Mouse (Mus musculus) stomach, postnatal 0 days (tissue): ENCODE data around the gene Zfp61. TPM values are rescaled to one million over a fixed set of nuclear protein-coding genes. Genes with fewer than 3 reads are reported as not detected.
A peak's percentile ranks its signal among the peaks of the same experiment; 100 is the strongest.

Source experiments
- ATAC-seq: fragments of 200-750 bp; cut with Nextera tagmentation; 2 replicates; pipeline ENCODE4 v1.8.0; 2017; ENCODE audit not compliant: low FRiP score, low TSS enrichment
- DNase-seq: peaks from one replicate; pipeline ENCODE4 v3.0.0-alpha.2; 2016; ENCODE audit warnings: low spot score
- H3K27ac ChIP-seq: fragments of 300-500 bp; sonication (generic); replicated peaks from 2 replicates; pipeline ENCODE4 v1.5.1; 2014; ENCODE audit warnings: mild to moderate bottlenecking, control low read depth
- H3K27me3 ChIP-seq: fragments of 300-500 bp; sonication (generic); 2 replicates; pipeline ENCODE4 v1.6.1; 2014; ENCODE audit warnings: low read length; ENCODE audit not compliant: control insufficient read depth, insufficient read depth
- H3K36me3 ChIP-seq: fragments of 300-500 bp; sonication (generic); 2 replicates; pipeline ENCODE4 v1.6.1; 2014; ENCODE audit warnings: low read length, mixed read lengths; ENCODE audit not compliant: control insufficient read depth, insufficient read depth
- H3K4me1 ChIP-seq: fragments of 300-500 bp; sonication (generic); replicated peaks from 2 replicates; pipeline ENCODE4 v1.6.1; 2014; ENCODE audit warnings: antibody characterized with exemption; ENCODE audit not compliant: control insufficient read depth, insufficient read depth
- H3K4me2 ChIP-seq: fragments of 300-500 bp; sonication (generic); replicated peaks from 2 replicates; pipeline ENCODE4 v1.6.1; 2014; ENCODE audit warnings: low read depth, mild to moderate bottlenecking, control low read depth, moderate library complexity
- H3K4me3 ChIP-seq: fragments of 300-500 bp; sonication (generic); 2 replicates; pipeline ENCODE4 v1.5.1; 2014; ENCODE audit warnings: low read depth, low read length, control low read depth
- H3K9ac ChIP-seq: fragments of 300-500 bp; sonication (generic); 2 replicates; pipeline ENCODE4 v1.6.1; 2014; ENCODE audit warnings: mild to moderate bottlenecking, low read length, control low read depth, mixed read lengths
- H3K9me3 ChIP-seq: fragments of 300-500 bp; sonication (generic); 2 replicates; pipeline ENCODE4 v1.6.1; 2016; ENCODE audit warnings: low read length; ENCODE audit not compliant: control insufficient read depth
- CTCF ChIP-seq: IDR thresholded peaks from 2 replicates; pipeline ENCODE4 v1.5.1; 2016; ENCODE audit warnings: antibody characterized with exemption, low read depth, mild to moderate bottlenecking, moderate library complexity
- EP300 ChIP-seq: optimal IDR thresholded peaks from 2 replicates; pipeline ENCODE3; 2016; ENCODE audit warnings: antibody characterized with exemption
- WGBS: fragments of 180-500 bp; shearing (Covaris S2); extraction: QIAGEN DNeasy Blood & Tissue Kit; methylation state at CpG from one replicate; pipeline ENCODE4 v1.1.7; 2014; 5-methylcytosine and 5-hydroxymethylcytosine counted together
- microRNA-seq: library from miRNA; unstranded; fragments of <30 nt; microRNA quantifications from one replicate; pipeline ENCODE4, GENCODE M21; 2016
- polyA plus RNA-seq: library from polyadenylated mRNA; unstranded; fragments of >200 nt; fragmentation: Nextera tagmentation; extraction: Ambion mirVana; gene quantifications from 2 replicates; pipeline ENCODE4 v1.2.1, GENCODE M21; 2015

Gene Zfp61
- polyA plus RNA-seq, 1 experiment from 2014 or later: 13.8 TPM

DNA sequence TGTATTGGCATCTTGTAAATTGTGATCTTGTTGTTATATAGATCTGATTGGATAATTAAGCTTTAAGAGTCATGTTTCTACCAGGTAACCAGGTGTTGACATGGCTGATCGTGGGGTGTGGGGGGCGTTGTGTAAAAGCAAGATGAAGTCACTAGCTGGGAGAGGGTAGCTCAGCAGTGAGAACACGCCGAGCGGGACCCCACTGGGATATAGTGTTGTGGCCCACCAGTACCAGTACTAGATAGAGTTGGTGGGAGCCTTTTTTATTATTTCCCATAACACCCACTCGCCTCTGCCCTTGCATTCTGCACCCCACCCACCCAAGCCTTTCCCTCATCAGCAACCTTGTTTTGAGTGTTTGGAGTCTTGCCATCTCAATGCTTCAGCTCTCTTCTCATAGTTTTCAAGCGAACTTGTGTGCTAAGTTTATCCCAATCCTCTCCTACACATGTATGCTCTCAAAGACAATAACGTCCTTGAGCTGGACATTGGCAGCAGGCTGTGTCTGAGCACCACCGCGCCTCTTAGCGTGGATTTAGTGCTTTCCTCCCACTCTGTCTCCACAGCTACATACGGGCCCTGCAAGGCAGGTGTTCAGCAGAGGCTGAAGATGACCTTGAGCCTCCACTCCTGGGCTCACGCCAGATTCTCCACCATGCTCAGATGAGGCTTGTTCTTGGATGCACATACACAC lies 41.6 kb downstream of the Zfp61 start:
- no peak for DNase-seq
- Histone ChIP-seq H3K9ac (no peak overlapping the region), H3K27ac (no peak overlapping the region), H3K27me3 (no peaks in the 10 kb centered on the region), H3K36me3 (peaks cover 7% of the 10 kb centered on the region), H3K4me1 (0 out of 2 replicates have a peak, but pooled peaks cover 2% of the 10 kb centered on the region), H3K4me2 (no peak overlapping the region), H3K9me3 (no peaks in the 10 kb centered on the region), H3K4me3 (no peak overlapping the region)
- no peak for ATAC-seq
- 89% methylated on average over 13 of the region's 13 CpGs for WGBS
- TF ChIP-seq EP300: no peak
- no peak for TF ChIP-seq CTCF

DNA sequence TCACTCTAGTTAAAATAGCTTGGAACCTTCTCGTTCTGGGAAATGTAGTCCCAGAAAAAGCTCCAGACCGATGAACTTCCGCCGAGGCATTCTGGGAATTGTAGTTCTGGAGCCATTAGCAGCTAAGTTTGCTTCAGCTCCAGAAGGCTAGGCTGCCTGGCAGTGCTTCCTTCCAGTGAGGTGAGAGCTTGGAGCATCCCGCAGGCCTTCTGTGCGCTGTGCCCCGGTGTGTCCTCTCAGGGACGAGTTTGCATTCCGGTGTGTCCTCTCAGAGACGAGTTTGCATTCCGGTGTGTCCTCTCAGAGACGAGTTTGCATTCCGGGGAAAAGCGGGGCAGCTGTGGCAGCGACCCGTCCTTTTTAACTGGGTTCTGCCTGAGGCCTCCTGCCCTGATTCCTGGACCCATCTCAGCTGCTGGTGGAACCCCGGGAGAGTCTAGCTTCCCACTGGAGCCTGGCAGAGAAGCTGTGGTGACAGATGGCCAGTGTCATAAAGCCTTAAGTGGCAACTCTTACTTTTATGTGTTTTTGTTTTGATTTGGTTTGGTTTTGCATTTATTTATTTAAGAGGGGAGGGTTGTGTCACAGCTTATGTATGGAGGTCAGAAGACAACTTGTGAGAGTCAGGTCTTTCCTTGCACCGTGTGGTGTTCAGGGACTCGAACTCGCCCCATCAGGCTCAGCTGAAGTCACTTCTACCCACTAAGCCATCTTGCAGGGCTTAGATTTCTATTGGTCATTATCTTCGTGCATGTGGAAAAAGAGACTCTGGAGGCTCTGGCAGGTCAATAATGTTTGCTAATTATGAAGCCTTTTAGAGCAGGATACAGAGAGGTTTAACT lies 46.2 kb downstream of the Zfp61 start, which contains the start of gene Zfp108:
Gene Zfp108, plus strand, starts transcription at position 162 of the 842 bp plus-strand sequence.
- Histone ChIP-seq H3K36me3 (no peaks in the 10 kb centered on the region), H3K9ac (peak within 1 kb of the TSS; percentile 74), H3K9me3 (no peaks in the 10 kb centered on the region), H3K27me3 (no peaks in the 10 kb centered on the region), H3K4me3 (peak within 1 kb of the TSS; percentile 55), H3K4me1 (0 out of 2 replicates have a peak, but pooled peaks cover 6% of the 10 kb centered on the region), H3K4me2 (peak within 1 kb of the TSS; percentile 73), H3K27ac (peak within 1 kb of the TSS; percentile 35; the same call in 1 of the 2 replicates)
- DNase-seq (peak; percentile 71), ATAC-seq (peak; percentile 90)
- WGBS: 15% methylated on average over 21 of the region's 21 CpGs
- TF ChIP-seq CTCF: no peak
- TF ChIP-seq EP300: no peak

DNA sequence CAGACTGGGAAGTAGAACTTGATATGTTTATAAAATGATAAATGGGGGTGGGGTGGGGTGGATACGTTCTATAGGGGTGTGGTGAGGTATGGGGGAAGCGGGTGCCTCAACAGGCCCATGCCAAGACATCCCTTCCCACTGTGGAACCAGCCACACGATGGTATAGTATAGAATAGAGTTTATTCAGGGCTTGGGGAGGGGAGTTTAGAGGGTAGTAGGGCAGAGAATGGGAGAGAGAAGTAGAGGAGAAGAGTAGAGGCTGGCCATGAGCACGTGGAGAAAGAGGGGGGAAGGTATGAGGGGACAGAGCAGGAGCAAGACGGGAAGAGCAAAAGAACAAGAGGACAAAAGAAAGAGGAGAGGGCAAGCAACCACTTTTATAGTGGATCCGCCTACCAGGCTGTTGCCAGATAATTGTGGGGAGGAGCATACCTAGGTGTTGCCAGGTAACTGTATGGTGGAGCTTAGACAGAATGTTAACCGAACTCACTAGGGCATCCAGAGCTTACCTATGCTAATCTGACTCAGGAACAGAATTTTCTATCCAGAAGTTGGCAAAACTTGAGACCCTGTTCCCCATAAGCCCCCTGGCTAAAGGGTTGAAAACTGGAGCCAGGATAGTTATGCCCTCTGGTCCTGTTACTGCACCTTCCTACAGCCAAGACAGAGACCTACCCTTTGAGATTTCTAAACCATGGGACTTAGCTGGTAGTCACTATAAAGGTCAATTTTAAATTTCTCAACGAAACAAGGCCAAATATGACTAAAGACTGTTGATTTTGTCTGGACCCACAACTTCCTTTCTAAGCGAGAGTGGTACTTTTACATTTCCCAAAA lies 47.0 kb downstream of the Zfp61 start:
- H3K27me3 ChIP-seq: no peaks in the 10 kb centered on the region
- no peak for TF ChIP-seq CTCF
- no peak for TF ChIP-seq EP300
- 61% methylated on average over 9 of the region's 9 CpGs for WGBS
- DNase-seq (peak; percentile 2), ATAC-seq (peak; percentile 53)
- no peaks in the 10 kb centered on the region for H3K36me3 ChIP-seq
- H3K27ac ChIP-seq: no peak overlapping the region
- peak overlapping the region; percentile 55; the same call in 1 of the 2 replicates for H3K4me3 ChIP-seq
- H3K4me1 ChIP-seq: 0 out of 2 replicates have a peak, but pooled peaks cover 6% of the 10 kb centered on the region
- no peaks in the 10 kb centered on the region for H3K9me3 ChIP-seq
- peak overlapping the region; percentile 74; the same call in 1 of the 2 replicates for H3K9ac ChIP-seq
- H3K4me2 ChIP-seq: peak overlapping the region; percentile 73

Small RNAs within 50 kb of the gene (microRNA-seq; reads per million reads assigned to microRNA genes)
- gene Gm27592: not detected

Other genes with a start within 250 kb of the Zfp61 start
- 0.01 TPM in 1 of 2 replicates, not detected in the other for gene Vmn1r183, start 248.0 kb downstream of the Zfp61 start, polyA plus RNA-seq
- 6.7 and 7.1 TPM in 2 replicates for gene Zfp180, start 219.3 kb downstream of the Zfp61 start, polyA plus RNA-seq
- 2.2 and 3.4 TPM in 2 replicates for gene Zfp112, start 188.9 kb downstream of the Zfp61 start, polyA plus RNA-seq
- gene Zfp235, start 167.1 kb downstream of the Zfp61 start, polyA plus RNA-seq: 8.3 TPM in 2 replicates
- gene Zfp114, start 126.2 kb downstream of the Zfp61 start, polyA plus RNA-seq: 1.2 and 1.4 TPM in 2 replicates
- 3.4 and 4.0 TPM in 2 replicates for gene Zfp111, start 89.8 kb downstream of the Zfp61 start, polyA plus RNA-seq
- 1.4 and 1.6 TPM in 2 replicates for gene Zfp109, start 63.7 kb downstream of the Zfp61 start, polyA plus RNA-seq
- 1.8 and 1.9 TPM in 2 replicates for gene Zfp108, start 46.4 kb downstream of the Zfp61 start, polyA plus RNA-seq
- 4.3 TPM in 2 replicates for gene Zfp93, start 30.8 kb downstream of the Zfp61 start, polyA plus RNA-seq
- gene Zfp94, start 15.4 kb upstream of the Zfp61 start, polyA plus RNA-seq: 4.8 and 5.5 TPM in 2 replicates
- gene Tescl, start 32.7 kb upstream of the Zfp61 start, polyA plus RNA-seq: 0.15 and 0.42 TPM in 2 replicates
- gene Lypd5, start 48.0 kb upstream of the Zfp61 start, polyA plus RNA-seq: 196 and 201 TPM in 2 replicates
- gene Kcnn4, start 69.0 kb upstream of the Zfp61 start, polyA plus RNA-seq: 15.5 and 17.0 TPM in 2 replicates
- gene Smg9, start 98.4 kb upstream of the Zfp61 start, polyA plus RNA-seq: 14.1 and 14.4 TPM in 2 replicates
- 0.05 and 0.10 TPM in 2 replicates for gene Irgc1, start 151.1 kb upstream of the Zfp61 start, polyA plus RNA-seq
- gene Plaur, start 161.3 kb upstream of the Zfp61 start, polyA plus RNA-seq: 26.8 and 28.8 TPM in 2 replicates
- 3.4 and 4.5 TPM in 2 replicates for gene Cadm4, start 180.8 kb upstream of the Zfp61 start, polyA plus RNA-seq
- gene Zfp428, start 205.8 kb upstream of the Zfp61 start, polyA plus RNA-seq: 13.6 and 15.8 TPM in 2 replicates
- 0.07 and 0.10 TPM in 2 replicates for gene AC161166.1, start 211.2 kb upstream of the Zfp61 start, polyA plus RNA-seq
- 4.3 and 5.7 TPM in 2 replicates for gene Irgq, start 229.5 kb upstream of the Zfp61 start, polyA plus RNA-seq
- 61.2 and 62.9 TPM in 2 replicates for gene Pinlyp, start 244.9 kb upstream of the Zfp61 start, polyA plus RNA-seq
- 27.4 and 31.4 TPM in 2 replicates for gene Xrcc1, start 245.1 kb upstream of the Zfp61 start, polyA plus RNA-seq